Mouse (Mus musculus) megakaryocyte, embryonic 14.5 days (primary cell): Measurements from ENCODE around the gene Rsrp1.

Experiments
- FLI1 ChIP-seq: IDR thresholded peaks from 2 replicates; pipeline ENCODE4 v1.6.1; 2012; ENCODE audit warnings: low read length, inconsistent platforms, mixed read lengths
- GATA1 ChIP-seq: IDR thresholded peaks from 3 replicates; pipeline ENCODE4 v1.6.1; 2012; ENCODE audit warnings: mixed read lengths, low read length, inconsistent platforms, borderline replicate concordance

DNA sequence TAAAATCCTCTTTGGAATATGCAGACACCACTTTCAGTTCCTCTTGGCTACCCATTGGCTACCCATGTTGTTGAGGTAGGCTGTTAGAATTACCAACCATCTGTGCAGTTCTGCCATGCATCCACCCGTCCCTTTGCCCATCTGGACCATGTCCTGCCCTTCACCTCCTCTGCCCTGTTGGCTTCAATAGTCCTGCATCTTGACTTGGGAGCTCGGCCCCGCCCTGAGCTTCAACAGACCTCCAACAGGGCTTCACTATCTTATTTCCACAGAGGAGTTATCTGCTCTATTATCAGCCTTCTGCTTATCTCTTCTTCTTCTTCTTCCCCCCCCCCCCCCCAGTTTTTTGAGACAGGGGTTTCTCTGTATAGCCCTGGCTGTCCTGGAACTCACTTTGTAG lies 6.2 kb upstream of the Rsrp1 start:
- TF ChIP-seq FLI1 (no peak), GATA1 (no peak)
